Mouse (Mus musculus): ENCODE data around the gene Rfwd3. TPM values are rescaled to one million over a fixed set of nuclear protein-coding genes. Genes with fewer than 3 reads are reported as not detected.
"Not testable (repeated sequence)": the region's sequence is repeated elsewhere in the genome, so short reads cannot be mapped to it uniquely, and the experiment has no call there.

Gene Rfwd3
- polyA plus RNA-seq, 1 experiment from 2014 or later, result 71.9 TPM

DNA sequence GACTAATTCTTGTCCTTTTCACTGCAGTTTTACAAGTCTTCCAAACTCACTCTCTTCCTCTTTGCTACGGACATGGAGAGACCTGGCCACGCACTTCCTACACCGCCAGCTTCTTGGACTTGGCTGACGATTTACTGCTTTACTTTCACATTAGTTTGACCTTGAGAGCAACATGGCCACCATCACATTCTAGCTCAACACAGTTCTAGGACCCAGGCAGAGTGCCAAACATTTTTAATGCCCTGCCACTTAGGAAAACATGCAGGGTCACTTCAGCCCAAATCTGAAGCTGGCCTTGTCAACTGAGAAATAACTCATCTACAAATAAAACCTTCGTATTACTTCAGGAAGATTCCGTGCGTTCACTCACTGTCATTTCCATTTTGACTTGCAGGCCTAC is 8.3 kb downstream of the Rfwd3 start:
- ATAC-seq (ENCODE audit: low FRiP score, low TSS enrichment), result no peak
- Histone ChIP-seq H3K27me3 (ENCODE audit: insufficient read depth, low read length) (no peaks in the 10 kb centered on the region), H3K27ac (ENCODE audit: low read length) (no peak overlapping the region), H3K9ac (replicated peaks; ENCODE audit: low read length) (no peak overlapping the region), H3K4me3 (ENCODE audit: low read length) (no peak overlapping the region), H3K9me3 (ENCODE audit: low read length) (no peaks in the 10 kb centered on the region), H3K4me2 (replicated peaks; ENCODE audit: low read depth, low read length) (no peak overlapping the region), H3K36me3 (ENCODE audit: insufficient read depth, low read length) (peaks cover 66% of the 10 kb centered on the region), H3K4me1 (ENCODE audit: insufficient read depth, low read length) (no peaks in the 10 kb centered on the region)
- WGBS, result 57% methylated on average over 7 of the region's 7 CpGs

GRCm38 (mm10) chr8:111290586-111290985 is 9.4 kb downstream of the Rfwd3 start:
- Histone ChIP-seq H3K27ac (ENCODE audit: low read length) (no peak overlapping the region), H3K27me3 (ENCODE audit: insufficient read depth, low read length) (no peaks in the 10 kb centered on the region), H3K4me3 (ENCODE audit: low read length) (no peak overlapping the region), H3K4me2 (replicated peaks; ENCODE audit: low read depth, low read length) (no peak overlapping the region), H3K9me3 (ENCODE audit: low read length) (no peaks in the 10 kb centered on the region), H3K4me1 (ENCODE audit: insufficient read depth, low read length) (no peaks in the 10 kb centered on the region), H3K36me3 (ENCODE audit: insufficient read depth, low read length) (peaks cover 68% of the 10 kb centered on the region), H3K9ac (replicated peaks; ENCODE audit: low read length) (no peak overlapping the region)
- WGBS, result 95% methylated on average over 7 of the region's 7 CpGs
- no peak for ATAC-seq (ENCODE audit: low FRiP score, low TSS enrichment)

DNA sequence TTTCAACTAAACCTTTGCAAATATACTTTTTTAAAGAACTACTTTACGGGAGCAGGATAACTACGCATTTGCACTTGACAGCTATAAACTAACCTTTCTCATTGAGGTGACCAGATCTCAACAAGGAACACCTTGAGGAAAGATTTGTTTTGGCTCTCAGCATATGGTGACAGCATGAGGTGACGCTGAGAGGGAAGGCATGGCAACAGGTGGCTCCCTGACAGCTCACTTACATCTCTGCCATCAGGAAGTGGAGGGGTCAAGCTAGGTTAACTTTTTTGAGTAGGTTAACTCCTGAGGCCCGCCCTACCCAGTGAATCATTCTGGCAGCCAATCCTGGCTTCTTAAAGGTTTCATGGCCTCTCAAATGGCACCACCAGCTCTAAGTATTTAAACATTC is 14.4 kb downstream of the Rfwd3 start:
- ATAC-seq (ENCODE audit: low FRiP score, low TSS enrichment), result no peak
- Histone ChIP-seq H3K27ac (ENCODE audit: low read length) (no peak overlapping the region), H3K9ac (replicated peaks; ENCODE audit: low read length) (no peak overlapping the region), H3K36me3 (ENCODE audit: insufficient read depth, low read length) (peaks cover 82% of the 10 kb centered on the region), H3K9me3 (ENCODE audit: low read length) (no peaks in the 10 kb centered on the region), H3K4me1 (ENCODE audit: insufficient read depth, low read length) (no peaks in the 10 kb centered on the region), H3K4me3 (ENCODE audit: low read length) (no peak overlapping the region), H3K4me2 (replicated peaks; ENCODE audit: low read depth, low read length) (no peak overlapping the region), H3K27me3 (ENCODE audit: insufficient read depth, low read length) (no peaks in the 10 kb centered on the region)
- WGBS, result 57% methylated on average over 4 of the region's 4 CpGs

DNA sequence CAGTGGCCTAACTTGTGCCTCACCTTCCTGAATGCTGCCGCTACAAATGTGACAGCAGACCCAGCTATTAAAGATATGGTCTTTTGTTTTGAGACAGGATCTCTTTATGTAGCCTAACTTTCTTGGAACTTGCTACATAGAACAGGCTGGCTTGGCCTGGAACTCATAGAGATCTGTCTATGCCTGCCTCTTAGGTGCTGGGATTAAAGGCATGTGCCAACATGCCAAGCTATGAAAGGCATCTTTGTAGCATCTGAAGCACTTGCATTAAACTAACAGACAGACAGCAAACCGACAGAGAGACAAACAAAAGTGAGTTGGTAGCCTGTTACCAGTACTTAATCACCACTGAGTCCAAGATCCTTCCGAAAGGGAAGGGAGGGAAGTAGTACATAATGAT is 17.9 kb downstream of the Rfwd3 start:
- H3K9ac ChIP-seq (replicated peaks; ENCODE audit: low read length), result no peak overlapping the region
- no peaks in the 10 kb centered on the region for H3K27me3 ChIP-seq (ENCODE audit: insufficient read depth, low read length)
- H3K9me3 ChIP-seq (ENCODE audit: low read length), result no peaks in the 10 kb centered on the region
- H3K36me3 ChIP-seq (ENCODE audit: insufficient read depth, low read length), result peaks cover 87% of the 10 kb centered on the region
- no peak overlapping the region for H3K27ac ChIP-seq (ENCODE audit: low read length)
- no peak overlapping the region for H3K4me3 ChIP-seq (ENCODE audit: low read length)
- ATAC-seq (ENCODE audit: low FRiP score, low TSS enrichment), result no peak
- no peak overlapping the region for H3K4me2 ChIP-seq (replicated peaks; ENCODE audit: low read depth, low read length)
- H3K4me1 ChIP-seq (ENCODE audit: insufficient read depth, low read length), result no peaks in the 10 kb centered on the region
- WGBS, result 95% methylated on average over 3 of the region's 3 CpGs

GRCm38 (mm10) chr8:111268277-111268676 is 31.7 kb downstream of the Rfwd3 start:
- no peaks in the 10 kb centered on the region for H3K27me3 ChIP-seq (ENCODE audit: insufficient read depth, low read length)
- no peak overlapping the region for H3K4me2 ChIP-seq (replicated peaks; ENCODE audit: low read depth, low read length)
- no peak overlapping the region for H3K4me3 ChIP-seq (ENCODE audit: low read length)
- ATAC-seq (ENCODE audit: low FRiP score, low TSS enrichment), result no peak
- no peak overlapping the region for H3K9ac ChIP-seq (replicated peaks; ENCODE audit: low read length)
- H3K36me3 ChIP-seq (ENCODE audit: insufficient read depth, low read length), result peaks cover 8% of the 10 kb centered on the region
- H3K9me3 ChIP-seq (ENCODE audit: low read length), result peaks cover 5% of the 10 kb centered on the region; the same call in 1 of the 2 replicates
- H3K27ac ChIP-seq (ENCODE audit: low read length), result no peak overlapping the region
- 54% methylated on average over 2 of the region's 2 CpGs for WGBS
- H3K4me1 ChIP-seq (ENCODE audit: insufficient read depth, low read length), result no peaks in the 10 kb centered on the region

DNA sequence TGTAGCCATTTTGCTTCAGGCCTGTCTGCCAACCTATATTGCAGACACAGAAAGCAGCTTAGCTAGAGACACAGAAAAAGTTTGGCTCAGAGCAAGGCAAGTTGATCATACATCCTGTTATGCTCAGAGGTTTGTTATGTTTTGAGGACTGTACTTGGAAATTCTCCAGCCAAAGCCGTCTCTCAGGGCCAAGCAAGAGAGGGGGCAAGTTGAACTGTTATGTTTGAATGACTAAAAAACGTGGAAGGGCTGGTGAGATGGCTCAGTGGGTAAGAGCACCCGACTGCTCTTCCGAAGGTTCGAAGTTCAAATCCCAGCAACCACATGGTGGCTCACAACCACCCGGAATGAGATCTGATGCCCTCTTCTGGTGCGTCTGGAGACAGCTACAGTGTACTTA is 33.9 kb downstream of the Rfwd3 start:
- H3K36me3 ChIP-seq (ENCODE audit: insufficient read depth, low read length); H3K4me3 ChIP-seq (ENCODE audit: low read length); H3K27ac ChIP-seq (ENCODE audit: low read length); H3K4me1 ChIP-seq (ENCODE audit: insufficient read depth, low read length); ATAC-seq (ENCODE audit: low FRiP score, low TSS enrichment); H3K4me2 ChIP-seq (replicated peaks; ENCODE audit: low read depth, low read length); H3K9ac ChIP-seq (replicated peaks; ENCODE audit: low read length); H3K27me3 ChIP-seq (ENCODE audit: insufficient read depth, low read length); H3K9me3 ChIP-seq (ENCODE audit: low read length): not testable (repeated sequence)
- 80% methylated on average over 7 of the region's 7 CpGs for WGBS

GRCm38 (mm10) chr8:111264693-111265220 is 35.3 kb downstream of the Rfwd3 start:
- H3K4me1 ChIP-seq (ENCODE audit: insufficient read depth, low read length), result peaks cover 5% of the 10 kb centered on the region; the same call in 1 of the 2 replicates
- no peak overlapping the region for H3K4me2 ChIP-seq (replicated peaks; ENCODE audit: low read depth, low read length)
- ATAC-seq (ENCODE audit: low FRiP score, low TSS enrichment), result no peak
- no peak overlapping the region for H3K27ac ChIP-seq (ENCODE audit: low read length)
- no peaks in the 10 kb centered on the region for H3K27me3 ChIP-seq (ENCODE audit: insufficient read depth, low read length)
- 69% methylated on average over 2 of the region's 2 CpGs for WGBS
- no peaks in the 10 kb centered on the region for H3K36me3 ChIP-seq (ENCODE audit: insufficient read depth, low read length)
- peaks cover 5% of the 10 kb centered on the region; the same call in 1 of the 2 replicates for H3K9me3 ChIP-seq (ENCODE audit: low read length)
- no peak overlapping the region for H3K4me3 ChIP-seq (ENCODE audit: low read length)
- no peak overlapping the region for H3K9ac ChIP-seq (replicated peaks; ENCODE audit: low read length)

- no peaks in the 10 kb centered on the region for H3K36me3 ChIP-seq (ENCODE audit: insufficient read depth, low read length)
- ATAC-seq (ENCODE audit: low FRiP score, low TSS enrichment), result no peak
- peaks cover 16% of the 10 kb centered on the region for H3K4me1 ChIP-seq (ENCODE audit: insufficient read depth, low read length)
- H3K27me3 ChIP-seq (ENCODE audit: insufficient read depth, low read length), result no peaks in the 10 kb centered on the region
- no peak overlapping the region for H3K4me3 ChIP-seq (ENCODE audit: low read length)
- no peak overlapping the region for H3K4me2 ChIP-seq (replicated peaks; ENCODE audit: low read depth, low read length)
- H3K9ac ChIP-seq (replicated peaks; ENCODE audit: low read length), result no peak overlapping the region
- H3K27ac ChIP-seq (ENCODE audit: low read length), result no peak overlapping the region
- 55% methylated on average over 4 of the region's 4 CpGs for WGBS
- H3K9me3 ChIP-seq (ENCODE audit: low read length), result peaks cover 5% of the 10 kb centered on the region; the same call in 1 of the 2 replicates
Measured at GRCm38 (mm10) chr8:111261981-111262381, 38.0 kb downstream of the Rfwd3 start.

DNA sequence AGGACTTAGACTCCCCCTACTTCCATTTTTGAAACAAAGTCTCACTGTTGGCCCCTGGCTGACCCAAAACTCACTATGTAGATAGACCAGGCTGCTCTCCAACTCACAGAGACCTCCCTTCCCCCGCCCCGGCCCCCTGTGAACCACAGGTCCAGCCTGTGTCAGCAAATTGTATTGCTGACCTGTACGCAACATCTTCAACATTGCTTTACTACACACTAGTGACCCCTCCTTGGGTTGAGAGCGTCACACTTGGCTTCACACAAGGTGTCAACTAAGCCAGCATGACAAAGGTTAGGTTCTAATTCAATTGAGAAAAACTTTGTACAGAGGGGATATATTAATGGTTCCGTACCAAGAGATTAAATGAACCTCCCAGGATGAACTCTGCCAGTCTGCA is 39.8 kb downstream of the Rfwd3 start:
- Histone ChIP-seq H3K9me3 (ENCODE audit: low read length) (no peaks in the 10 kb centered on the region), H3K4me1 (ENCODE audit: insufficient read depth, low read length) (peaks cover 16% of the 10 kb centered on the region), H3K4me2 (replicated peaks; ENCODE audit: low read depth, low read length) (no peak overlapping the region), H3K4me3 (ENCODE audit: low read length) (no peak overlapping the region), H3K27ac (ENCODE audit: low read length) (no peak overlapping the region), H3K9ac (replicated peaks; ENCODE audit: low read length) (no peak overlapping the region), H3K36me3 (ENCODE audit: insufficient read depth, low read length) (peaks cover 5% of the 10 kb centered on the region; the same call in 1 of the 2 replicates), H3K27me3 (ENCODE audit: insufficient read depth, low read length) (no peaks in the 10 kb centered on the region)
- no peak for ATAC-seq (ENCODE audit: low FRiP score, low TSS enrichment)
- WGBS, result 95% methylated on average over 5 of the region's 5 CpGs

DNA sequence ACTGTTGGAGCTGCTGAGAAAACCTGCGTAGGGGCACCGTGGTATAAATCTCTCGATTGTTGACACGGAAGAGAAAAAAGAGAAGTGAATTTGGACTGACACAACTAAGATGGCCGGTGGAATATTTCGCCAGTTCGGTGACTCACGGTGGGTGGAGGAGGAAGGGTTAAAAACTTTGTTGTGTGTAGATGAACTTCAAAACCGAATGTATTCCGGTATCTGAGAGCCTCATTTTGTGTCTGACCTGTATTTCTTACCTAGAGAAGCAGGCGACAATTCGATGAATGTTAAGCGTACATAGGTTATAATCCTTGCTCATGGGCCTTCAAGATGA is 40.6 kb downstream of the Rfwd3 start:
- Histone ChIP-seq H3K4me1 (ENCODE audit: insufficient read depth, low read length) (peaks cover 16% of the 10 kb centered on the region), H3K4me2 (replicated peaks; ENCODE audit: low read depth, low read length) (peak overlapping the region; percentile 72), H3K27me3 (ENCODE audit: insufficient read depth, low read length) (no peaks in the 10 kb centered on the region), H3K9ac (replicated peaks; ENCODE audit: low read length) (peak overlapping the region; percentile 96), H3K4me3 (ENCODE audit: low read length) (peak overlapping the region; percentile 96), H3K27ac (ENCODE audit: low read length) (peak overlapping the region; percentile 100), H3K9me3 (ENCODE audit: low read length) (no peaks in the 10 kb centered on the region), H3K36me3 (ENCODE audit: insufficient read depth, low read length) (peaks cover 5% of the 10 kb centered on the region; the same call in 1 of the 2 replicates)
- 10% methylated on average over 13 of the region's 13 CpGs for WGBS
- no peak for ATAC-seq (ENCODE audit: low FRiP score, low TSS enrichment)
